Mouse (Mus musculus) gastrocnemius, postnatal 10 days (tissue): ENCODE measurements around the gene Chrna9. TPM values are rescaled to one million over a fixed set of nuclear protein-coding genes. Genes with fewer than 3 reads are reported as not detected.

Experiments
- DNase-seq: peaks from one replicate; pipeline ENCODE4 v3.0.0; 2021; ENCODE audit warnings: mixed read lengths
- total RNA-seq, 2 experiments: library from RNA; stranded (reverse); gene quantifications; 2 replicates each; pipeline ENCODE4 v1.2.3; 2021

Chrna9 gene
- total RNA-seq, 2 experiments from 2014 or later = 7.2 to 16.1 TPM

- no peak for DNase-seq
These were observed 15.4 kb upstream of the Chrna9 start for GRCm38 (mm10) chr5:65919326-65919725.

GRCm38 (mm10) chr5:65919904-65920303 lies 14.8 kb upstream of the Chrna9 start:
- no peak for DNase-seq

- DNase-seq = no peak
These were observed 13.9 kb upstream of the Chrna9 start for GRCm38 (mm10) chr5:65920701-65921426.

- no peak for DNase-seq
These were observed 13.1 kb upstream of the Chrna9 start for GRCm38 (mm10) chr5:65921477-65922138.

GRCm38 (mm10) chr5:65926666-65927065 lies 8.1 kb upstream of the Chrna9 start:
- no peak for DNase-seq

GRCm38 (mm10) chr5:65929162-65929561 lies 5.6 kb upstream of the Chrna9 start:
- no peak for DNase-seq

GRCm38 (mm10) chr5:65930171-65930570 lies 4.5 kb upstream of the Chrna9 start:
- DNase-seq = no peak

- no peak for DNase-seq
These were observed 1.5 kb upstream of the Chrna9 start for GRCm38 (mm10) chr5:65933258-65933657.

- DNase-seq = no peak
These were observed 957 bp upstream of the Chrna9 start for GRCm38 (mm10) chr5:65933764-65934163.

GRCm38 (mm10) chr5:65937011-65937726 lies 2.4 kb downstream of the Chrna9 start:
- peak; percentile 18 for DNase-seq

GRCm38 (mm10) chr5:65937998-65938715 lies 3.4 kb downstream of the Chrna9 start:
- DNase-seq = peak; percentile 83

GRCm38 (mm10) chr5:65941145-65941544 lies 6.4 kb downstream of the Chrna9 start:
- DNase-seq = no peak

GRCm38 (mm10) chr5:65949822-65950221 lies 15.1 kb downstream of the Chrna9 start:
- DNase-seq = no peak

- DNase-seq = no peak
These were observed 15.5 kb downstream of the Chrna9 start for GRCm38 (mm10) chr5:65950236-65950635.

GRCm38 (mm10) chr5:65950679-65951512 lies 16.2 kb downstream of the Chrna9 start:
- no peak for DNase-seq

GRCm38 (mm10) chr5:65951513-65951909 lies 16.8 kb downstream of the Chrna9 start:
- no peak for DNase-seq

GRCm38 (mm10) chr5:65954130-65955080 lies 19.7 kb downstream of the Chrna9 start:
- DNase-seq = no peak

- peak; percentile 80 for DNase-seq
These were observed 20.8 kb downstream of the Chrna9 start for GRCm38 (mm10) chr5:65955343-65956143.
